Mouse (Mus musculus) CH12.LX (cell line): ENCODE measurements around the gene Mthfs. TPM values are rescaled to one million over a fixed set of nuclear protein-coding genes. Genes with fewer than 3 reads are reported as not detected.
"Not testable (repeated sequence)": the region's sequence is repeated elsewhere in the genome, so short reads cannot be mapped to it uniquely, and the experiment has no call there.

Experiments
- DNase-seq: peaks from one replicate; pipeline ENCODE4 v3.0.0-alpha.2; 2013; ENCODE audit errors: extremely low read depth
- H3K27ac ChIP-seq: 2 replicates; pipeline ENCODE4 v1.5.1; 2012; ENCODE audit warnings: low read depth, mild to moderate bottlenecking, control low read depth, moderate library complexity; ENCODE audit not compliant: insufficient read depth
- H3K27me3 ChIP-seq: replicated peaks from 2 replicates; pipeline ENCODE3; 2012; ENCODE audit warnings: inconsistent platforms
- H3K36me3 ChIP-seq, 2 experiments: replicated peaks in 1 of 2; 2 replicates each; pipeline versions ENCODE3 to v1.6.1; 2012; ENCODE audit warnings: inconsistent platforms in 1 of 2, low read length in 1 of 2, mild to moderate bottlenecking in 1 of 2, mixed read lengths in 1 of 2, moderate library complexity in 1 of 2; ENCODE audit not compliant: control insufficient read depth in 1 of 2, insufficient read depth in 1 of 2
- H3K4me1 ChIP-seq, 2 experiments: 2 replicates each; pipeline ENCODE4 v1.6.1; 2012; ENCODE audit warnings: inconsistent platforms in 1 of 2, moderate library complexity in 1 of 2; ENCODE audit not compliant: insufficient read depth in 2 of 2, control insufficient read depth in 1 of 2
- H3K4me2 ChIP-seq: 2 replicates; pipeline ENCODE4 v1.6.1; 2012; ENCODE audit warnings: low read depth, mild to moderate bottlenecking, control low read depth; ENCODE audit not compliant: poor library complexity, insufficient read depth, severe bottlenecking
- H3K4me3 ChIP-seq, 3 experiments: fragments of 150-350 bp in 1 of 3; sonication (generic) in 1 of 3; replicated peaks in 1 of 3; 2 replicates each; pipeline versions ENCODE3 to v1.5.1; 2011 to 2012; ENCODE audit warnings: low read depth in 2 of 3, low read length in 2 of 3, mild to moderate bottlenecking in 2 of 3, moderate library complexity in 2 of 3, control low read depth in 1 of 3, improper control_type of control experiment in 1 of 3, inconsistent platforms in 1 of 3, mixed read lengths in 1 of 3; ENCODE audit not compliant: poor library complexity in 1 of 3
- H3K79me2 ChIP-seq: replicated peaks from 2 replicates; pipeline ENCODE4 v1.6.1; 2012; ENCODE audit warnings: mild to moderate bottlenecking, moderate library complexity; ENCODE audit not compliant: control insufficient read depth, poor library complexity, insufficient read depth, severe bottlenecking; ENCODE audit errors: extremely low read depth
- H3K9ac ChIP-seq: 2 replicates; pipeline ENCODE4 v1.6.1; 2012; ENCODE audit warnings: low read depth, mild to moderate bottlenecking, control low read depth, moderate library complexity; ENCODE audit not compliant: insufficient read depth
- H3K9me3 ChIP-seq: replicated peaks from 2 replicates; pipeline ENCODE3; 2012; ENCODE audit warnings: low read length, inconsistent platforms, mixed read lengths
- CTCF ChIP-seq, 2 experiments: IDR thresholded peaks in 1 of 2; conservative IDR thresholded peaks in 1 of 2; 2 replicates each; pipeline ENCODE4 v1.5.1; 2011 to 2012; ENCODE audit warnings: low read depth in 2 of 2, low read length in 2 of 2, improper control_type of control experiment in 1 of 2, inconsistent platforms in 1 of 2, mild to moderate bottlenecking in 1 of 2, moderate library complexity in 1 of 2
- MAZ ChIP-seq: IDR thresholded peaks from 2 replicates; pipeline ENCODE4 v1.6.1; 2012; ENCODE audit warnings: low read depth, mild to moderate bottlenecking, inconsistent platforms, low read length, improper control_type of control experiment, moderate library complexity
- NRF1 ChIP-seq: IDR thresholded peaks from 2 replicates; pipeline ENCODE4 v1.6.1; 2014; ENCODE audit warnings: low read depth, mild to moderate bottlenecking, inconsistent platforms, low read length, improper control_type of control experiment, moderate library complexity
- RAD21 ChIP-seq: IDR thresholded peaks from 2 replicates; pipeline ENCODE4 v1.6.1; 2011; ENCODE audit warnings: low read depth, mild to moderate bottlenecking, low read length, improper control_type of control experiment, moderate library complexity
- SMC3 ChIP-seq: IDR thresholded peaks from 2 replicates; pipeline ENCODE4 v1.6.1; 2011; ENCODE audit warnings: low read depth, low read length, improper control_type of control experiment
- USF1 ChIP-seq: IDR thresholded peaks from 2 replicates; pipeline ENCODE4 v1.6.1; 2014; ENCODE audit warnings: low read depth, mild to moderate bottlenecking, inconsistent platforms, low read length, improper control_type of control experiment
- ZNF384 ChIP-seq: IDR thresholded peaks from 2 replicates; pipeline ENCODE4 v1.6.1; 2012; ENCODE audit warnings: low read depth, low read length, improper control_type of control experiment, inconsistent platforms
- dilution Hi-C: fragments of 300-500 bp; cut with MboI; formaldehyde crosslinking; loops from 2 replicates; pipeline ENCODE4 v1.14.3; 2020; ENCODE audit warnings: low sequenced_read_pairs; ENCODE audit not compliant: extremely low pct_unique_long_range_greater_than_20kb, extremely low pct_ligation_motif_present
- in situ Hi-C: fragments of 300-500 bp; cut with MboI; formaldehyde crosslinking; loops from 3 replicates; pipeline ENCODE4 v1.14.3; 2019; ENCODE audit warnings: low sequenced_read_pairs, low pct_ligation_motif_present, low pct_unique_long_range_greater_than_20kb, mixed read lengths
- polyA plus RNA-seq: library from polyadenylated mRNA; unstranded; fragments of >175 nt; gene quantifications from 2 replicates; pipeline ENCODE4 v1.2.1, GENCODE M21; 2012; ENCODE audit warnings: low read depth; ENCODE audit not compliant: insufficient read length
- total RNA-seq, 2 experiments: library from RNA; depleted of rRNA; stranded (reverse); fragments of 300-350 nt in 1 of 2; fragments of >200 nt in 1 of 2; gene quantifications; 2 replicates each; pipeline ENCODE4 v1.2.3; 2012 to 2014

The Mthfs gene
- total and polyA plus RNA-seq, 3 experiments: 29.9 to 52.0 (median 30.5) TPM

DNA sequence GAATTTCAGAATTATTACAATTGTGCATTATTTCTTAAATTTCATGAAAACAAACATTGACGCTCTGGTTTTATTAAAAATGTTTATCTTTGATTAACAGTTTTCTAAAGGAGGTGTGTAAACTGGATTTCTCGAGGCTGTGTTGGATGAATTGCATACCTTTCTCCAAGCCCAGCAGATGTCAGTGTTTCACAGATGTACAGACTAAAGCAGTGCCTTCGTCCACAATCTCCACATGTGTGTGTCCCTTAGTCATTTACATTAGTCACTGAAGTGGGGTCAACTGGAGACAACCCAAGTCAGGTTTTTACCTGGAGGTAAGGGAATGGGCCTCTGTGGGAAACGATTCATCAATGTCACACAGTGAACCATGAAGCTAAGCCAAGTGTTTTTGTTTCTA lies 15.6 kb downstream of the Mthfs start:
- Histone ChIP-seq H3K9ac (no peak overlapping the region), H3K36me3 (peaks cover 2 to 6% of the 10 kb centered on the region in 2 experiments), H3K27me3 (no peaks in the 10 kb centered on the region), H3K9me3 (no peaks in the 10 kb centered on the region), H3K79me2 (0 out of 2 replicates have a peak, but pooled peaks cover 2% of the 10 kb centered on the region), H3K4me1 (peaks cover 3 to 9% of the 10 kb centered on the region in 2 experiments; a peak in 3 of 4 replicates), H3K4me3 (no peak overlapping the region), H3K4me2 (no peak overlapping the region), H3K27ac (no peak overlapping the region)
- TF ChIP-seq RAD21 (peak; percentile 56), SMC3 (peak; percentile 44), MAZ (no peak), CTCF (conservative IDR thresholded peaks at IDR 0.05 in 1 of 2, IDR thresholded peaks at IDR 0.05 in 1 of 2; ENCODE audit: low read depth in 2 of 2, low read length in 2 of 2) (peak in 1 of 2 experiments; percentile 61; a peak in 2 of 4 replicates)
- no peak for DNase-seq
- in situ Hi-C loops: loop anchor here (25.0 kb wide), 1 partner anchor 461 kb away; no protein-coding TSS in a partner anchor
- dilution Hi-C loops: no loop called here

DNA sequence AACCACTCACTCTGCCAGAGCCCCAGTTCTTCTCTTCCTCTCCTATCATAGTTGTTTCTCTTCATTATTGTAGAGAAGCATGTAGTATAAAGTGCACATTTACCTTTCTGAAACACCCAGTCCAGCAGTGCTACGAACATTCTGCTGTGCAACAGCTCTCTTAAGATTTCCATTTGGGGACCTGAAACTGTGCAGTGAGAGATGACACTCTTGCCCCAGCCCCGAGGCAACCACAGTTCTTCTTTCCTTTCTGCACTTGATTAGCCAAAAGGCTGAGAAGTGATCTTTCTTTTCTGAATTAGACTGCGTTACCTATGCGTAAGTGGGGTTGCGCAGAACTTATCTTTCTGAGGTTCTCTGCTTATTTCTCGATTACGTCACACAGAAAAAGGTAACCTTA lies 17.6 kb downstream of the Mthfs start:
- Histone ChIP-seq H3K4me1 (peaks cover 3 to 9% of the 10 kb centered on the region in 2 experiments; a peak in 3 of 4 replicates), H3K9ac (0 out of 2 replicates have a peak overlapping the region, but pooled peaks have one; percentile 5), H3K27me3 (no peaks in the 10 kb centered on the region), H3K4me3 (no peak overlapping the region), H3K79me2 (no peaks in the 10 kb centered on the region), H3K36me3 (peaks cover 2 to 6% of the 10 kb centered on the region in 2 experiments), H3K4me2 (peak overlapping the region; percentile 64; the same call in 1 of the 2 replicates), H3K9me3 (no peaks in the 10 kb centered on the region), H3K27ac (peak overlapping the region; percentile 50)
- DNase-seq: peak; percentile 54
- in situ Hi-C loops: loop anchor here (25.0 kb wide), 1 partner anchor 459 kb away; no protein-coding TSS in a partner anchor
- dilution Hi-C loops: no loop called here
- TF ChIP-seq NRF1 (peak; percentile 47; the same call in 1 of the 2 replicates), USF1 (no peak), ZNF384 (no peak)

DNA sequence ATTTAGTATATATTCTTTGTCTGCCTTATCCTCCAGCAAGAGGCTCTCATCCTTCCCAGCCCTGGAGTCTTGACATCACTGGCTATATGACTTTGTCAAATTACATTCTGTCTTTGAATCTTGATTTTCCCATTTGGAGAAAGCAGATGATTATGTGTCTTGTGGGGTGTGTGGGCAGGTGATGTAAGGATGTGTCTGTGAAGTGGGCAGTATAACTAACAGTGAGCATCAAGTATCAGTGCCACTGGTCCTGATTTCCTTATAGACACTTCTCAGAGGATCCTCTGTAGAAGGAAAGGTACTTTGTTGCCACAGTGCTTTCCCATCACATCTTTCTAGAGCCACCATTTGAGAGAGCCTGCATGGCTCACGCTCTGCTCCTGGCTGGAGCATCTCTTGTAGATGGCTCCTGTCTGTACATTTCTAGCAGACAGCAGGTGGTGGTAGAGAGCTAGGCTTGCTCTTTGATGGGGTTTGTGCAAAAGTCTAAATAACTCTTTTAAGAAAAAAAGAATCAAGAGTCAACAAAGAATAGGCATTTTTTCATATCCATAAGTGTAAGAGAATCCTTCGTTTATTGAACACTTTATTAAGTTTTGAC lies 20.5 kb downstream of the Mthfs start:
- in situ Hi-C loops: loop anchor here (25.0 kb wide), 1 partner anchor 456 kb away; no protein-coding TSS in a partner anchor
- H3K9me3 ChIP-seq, H3K79me2 ChIP-seq, H3K27ac ChIP-seq, H3K36me3 ChIP-seq, H3K4me3 ChIP-seq, dilution Hi-C loops, H3K9ac ChIP-seq, H3K4me2 ChIP-seq, H3K27me3 ChIP-seq, H3K4me1 ChIP-seq, DNase-seq: not testable (repeated sequence)
- TF ChIP-seq RAD21 (peak; percentile 18), CTCF (conservative IDR thresholded peaks at IDR 0.05 in 1 of 2, IDR thresholded peaks at IDR 0.05 in 1 of 2; ENCODE audit: low read depth in 2 of 2, low read length in 2 of 2) (peak in 1 of 2 experiments; percentile 40; a peak in 2 of 4 replicates), SMC3 (peak; percentile 19)

DNA sequence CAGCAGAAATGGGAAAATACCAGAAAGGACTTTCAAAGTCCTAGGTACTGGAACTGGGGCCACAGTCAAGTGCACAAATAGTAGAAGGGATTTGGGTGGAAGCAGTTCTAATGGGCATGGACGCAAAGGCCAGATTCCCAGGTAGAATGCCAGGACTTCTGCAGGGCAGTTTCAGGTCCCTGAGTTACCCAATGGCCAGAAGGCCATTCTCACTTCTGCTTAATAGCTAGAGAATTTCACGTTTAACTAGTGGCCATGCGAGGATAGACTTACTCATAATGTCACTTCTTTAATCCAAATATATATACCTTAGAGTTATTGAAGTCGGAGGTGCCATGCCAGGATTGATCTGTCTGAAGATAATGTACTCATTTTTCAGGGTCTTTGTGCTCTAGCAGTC lies 26.7 kb downstream of the Mthfs start:
- H3K4me1 ChIP-seq: not testable (repeated sequence)

DNA sequence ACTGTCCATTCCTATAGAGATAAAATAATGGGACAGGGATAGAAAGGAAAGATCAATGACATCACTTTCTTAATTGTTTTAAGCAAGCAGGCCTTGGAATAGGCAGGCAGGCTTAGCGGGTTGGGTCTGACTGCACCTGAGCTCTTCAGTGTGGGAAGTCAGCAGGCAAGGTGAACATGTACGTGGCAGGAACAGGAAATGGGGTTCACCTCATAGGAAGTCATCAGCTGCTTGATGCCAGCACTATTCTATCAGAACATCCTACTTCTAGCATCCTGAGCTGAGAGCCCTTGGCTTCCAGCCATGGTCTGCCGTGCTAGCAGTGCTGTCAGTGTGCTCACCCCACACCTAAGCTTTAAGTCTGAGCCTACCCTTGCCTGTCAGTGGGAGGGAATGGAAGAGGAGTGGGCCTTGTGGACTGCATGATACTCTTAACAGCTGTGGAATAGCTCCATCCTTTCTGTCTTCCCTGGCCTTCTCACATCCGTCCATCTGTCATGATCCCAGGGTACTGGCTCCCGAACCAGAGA lies 28.6 kb downstream of the Mthfs start:
- H3K36me3 ChIP-seq, dilution Hi-C loops, H3K27ac ChIP-seq, H3K27me3 ChIP-seq, H3K9ac ChIP-seq, H3K4me2 ChIP-seq, H3K9me3 ChIP-seq, H3K79me2 ChIP-seq, DNase-seq, H3K4me3 ChIP-seq, H3K4me1 ChIP-seq: not testable (repeated sequence)
- in situ Hi-C loops: loop anchor here (25.0 kb wide), 1 partner anchor 448 kb away; no protein-coding TSS in a partner anchor

More for the DNA sequence above, 26.7 kb downstream of the Mthfs start:
- H3K4me2 ChIP-seq, H3K79me2 ChIP-seq, H3K4me3 ChIP-seq, H3K27me3 ChIP-seq, H3K9ac ChIP-seq, dilution Hi-C loops, H3K27ac ChIP-seq, H3K9me3 ChIP-seq, H3K36me3 ChIP-seq, DNase-seq: not testable (repeated sequence)
- in situ Hi-C loops: loop anchor here (25.0 kb wide), 1 partner anchor 450 kb away; no protein-coding TSS in a partner anchor
